Mouse (Mus musculus) MEL (cell line): ENCODE data around the gene Plcb1. TPM values are rescaled to one million over a fixed set of nuclear protein-coding genes. Genes with fewer than 3 reads are reported as not detected.

Experiments
- DNase-seq: peaks from one replicate; pipeline ENCODE4 v3.0.0; 2011; ENCODE audit warnings: low read depth, low spot score
- H3K27ac ChIP-seq: 2 replicates; pipeline ENCODE4 v1.5.1; 2012; ENCODE audit warnings: low read depth, mild to moderate bottlenecking, control low read depth, low read length, moderate library complexity; ENCODE audit not compliant: control insufficient read depth
- H3K27me3 ChIP-seq, 2 experiments: fragments of 150-350 bp in 1 of 2; sonication (generic) in 1 of 2; 2 replicates each; pipeline ENCODE4 v1.6.1; 2012; ENCODE audit warnings: low read length in 2 of 2, mild to moderate bottlenecking in 2 of 2, improper control_type of control experiment in 1 of 2, moderate library complexity in 1 of 2; ENCODE audit not compliant: insufficient read depth in 2 of 2, control insufficient read depth in 1 of 2
- H3K36me3 ChIP-seq, 2 experiments: 2 replicates each; pipeline ENCODE4 v1.6.1; 2012 to 2014; ENCODE audit warnings: low read length in 2 of 2, improper control_type of control experiment in 1 of 2, inconsistent platforms in 1 of 2, mild to moderate bottlenecking in 1 of 2; ENCODE audit not compliant: insufficient read depth in 2 of 2, control insufficient read depth in 1 of 2
- H3K4me1 ChIP-seq, 2 experiments: fragments of 150-350 bp in 1 of 2; sonication (generic) in 1 of 2; 2 replicates each; pipeline ENCODE4 v1.6.1; 2012; ENCODE audit warnings: low read length in 2 of 2, improper control_type of control experiment in 1 of 2, mild to moderate bottlenecking in 1 of 2; ENCODE audit not compliant: insufficient read depth in 2 of 2, control insufficient read depth in 1 of 2
- H3K4me3 ChIP-seq, 2 experiments: fragments of 150-350 bp in 1 of 2; sonication (generic) in 1 of 2; 2 replicates each; pipeline ENCODE4 v1.5.1; 2012; ENCODE audit warnings: low read depth in 2 of 2, low read length in 2 of 2, mild to moderate bottlenecking in 2 of 2, moderate library complexity in 2 of 2, control low read depth in 1 of 2, improper control_type of control experiment in 1 of 2; ENCODE audit not compliant: control insufficient read depth in 1 of 2, insufficient read depth in 1 of 2
- H3K79me2 ChIP-seq: 2 replicates; pipeline ENCODE4 v1.6.1; 2012; ENCODE audit warnings: mild to moderate bottlenecking, low read length, moderate library complexity; ENCODE audit not compliant: control insufficient read depth, poor library complexity, insufficient read depth
- H3K9ac ChIP-seq: 2 replicates; pipeline ENCODE4 v1.6.1; 2012; ENCODE audit warnings: low read depth, mild to moderate bottlenecking, control low read depth, low read length, moderate library complexity; ENCODE audit not compliant: control insufficient read depth, poor library complexity, severe bottlenecking
- H3K9me3 ChIP-seq: fragments of 150-350 bp; sonication (generic); replicated peaks from 2 replicates; pipeline ENCODE4 v1.6.1; 2012; ENCODE audit warnings: mild to moderate bottlenecking, low read length, improper control_type of control experiment, moderate library complexity; ENCODE audit not compliant: insufficient read depth
- ETS1 ChIP-seq: IDR thresholded peaks from 2 replicates; pipeline ENCODE4 v1.6.1; 2012; ENCODE audit warnings: low read depth, mild to moderate bottlenecking, inconsistent platforms, low read length, improper control_type of control experiment, moderate library complexity
- GABPA ChIP-seq: IDR thresholded peaks from 2 replicates; pipeline ENCODE4 v1.6.1; 2012; ENCODE audit warnings: low read depth, mild to moderate bottlenecking, inconsistent platforms, low read length, improper control_type of control experiment, moderate library complexity
- HCFC1 ChIP-seq: IDR thresholded peaks from 2 replicates; pipeline ENCODE4 v1.6.1; 2012; ENCODE audit warnings: low read depth, mild to moderate bottlenecking, inconsistent platforms, low read length, improper control_type of control experiment, moderate library complexity
- MAFK ChIP-seq: IDR thresholded peaks from 2 replicates; pipeline ENCODE4 v1.6.1; 2011; ENCODE audit warnings: low read depth, mild to moderate bottlenecking, low read length, improper control_type of control experiment, borderline replicate concordance
- MAX ChIP-seq: IDR thresholded peaks from 2 replicates; pipeline ENCODE4 v1.6.1; 2011; ENCODE audit warnings: low read length, improper control_type of control experiment
- MEF2A ChIP-seq: IDR thresholded peaks from 2 replicates; pipeline ENCODE4 v1.6.1; 2014; ENCODE audit warnings: low read depth, mild to moderate bottlenecking, inconsistent platforms, low read length, improper control_type of control experiment; ENCODE audit not compliant: poor library complexity, insufficient replicate concordance, severe bottlenecking; ENCODE audit errors: extremely low read depth
- MXI1 ChIP-seq: IDR thresholded peaks from 2 replicates; pipeline ENCODE4 v1.6.1; 2011; ENCODE audit warnings: mild to moderate bottlenecking, low read depth, low read length, improper control_type of control experiment
- MYB ChIP-seq: IDR thresholded peaks from 2 replicates; pipeline ENCODE4 v1.6.1; 2011; ENCODE audit warnings: mild to moderate bottlenecking, low read depth, low read length, improper control_type of control experiment
- MYC ChIP-seq: IDR thresholded peaks from 2 replicates; pipeline ENCODE4 v1.6.1; 2011; ENCODE audit warnings: low read depth, mild to moderate bottlenecking, low read length, improper control_type of control experiment, moderate library complexity
- NELFE ChIP-seq: IDR thresholded peaks from 2 replicates; pipeline ENCODE4 v1.6.1; 2011; ENCODE audit warnings: low read depth, low read length, improper control_type of control experiment
- NRF1 ChIP-seq: IDR thresholded peaks from 2 replicates; pipeline ENCODE4 v1.6.1; 2014; ENCODE audit warnings: low read depth, mild to moderate bottlenecking, inconsistent platforms, low read length, improper control_type of control experiment, moderate library complexity; ENCODE audit not compliant: poor library complexity, insufficient read depth, severe bottlenecking
- RAD21 ChIP-seq: IDR thresholded peaks from 2 replicates; pipeline ENCODE4 v1.6.1; 2011; ENCODE audit warnings: mild to moderate bottlenecking, low read depth, low read length, improper control_type of control experiment
- RCOR1 ChIP-seq: IDR thresholded peaks from 2 replicates; pipeline ENCODE4 v1.6.1; 2012; ENCODE audit warnings: low read depth, mild to moderate bottlenecking, inconsistent platforms, low read length, improper control_type of control experiment
- SIN3A ChIP-seq: IDR thresholded peaks from 2 replicates; pipeline ENCODE4 v1.6.1; 2012; ENCODE audit warnings: low read length, improper control_type of control experiment, inconsistent platforms
- SMC3 ChIP-seq: IDR thresholded peaks from 2 replicates; pipeline ENCODE4 v1.6.1; 2011; ENCODE audit warnings: low read depth, low read length, improper control_type of control experiment
- TCF12 ChIP-seq: IDR thresholded peaks from 2 replicates; pipeline ENCODE4 v1.6.1; 2014; ENCODE audit warnings: low read depth, mild to moderate bottlenecking, inconsistent platforms, low read length, improper control_type of control experiment, moderate library complexity
- UBTF ChIP-seq: IDR thresholded peaks from 2 replicates; pipeline ENCODE4 v1.6.1; 2012; ENCODE audit warnings: low read depth, mild to moderate bottlenecking, inconsistent platforms, low read length, improper control_type of control experiment, moderate library complexity, borderline replicate concordance; ENCODE audit not compliant: insufficient read depth
- USF1 ChIP-seq: IDR thresholded peaks from 2 replicates; pipeline ENCODE4 v1.6.1; 2014; ENCODE audit warnings: low read depth, mild to moderate bottlenecking, inconsistent platforms, low read length, improper control_type of control experiment, moderate library complexity
- USF2 ChIP-seq, 2 experiments: IDR thresholded peaks; 2 replicates each; pipeline ENCODE4 v1.6.1; 2011 to 2012; ENCODE audit warnings: improper control_type of control experiment in 2 of 2, low read length in 2 of 2, borderline replicate concordance in 1 of 2, inconsistent platforms in 1 of 2, low read depth in 1 of 2, mild to moderate bottlenecking in 1 of 2; ENCODE audit not compliant: insufficient read depth in 1 of 2
- ZC3H11A ChIP-seq: IDR thresholded peaks from 2 replicates; pipeline ENCODE4 v1.6.1; 2012; ENCODE audit warnings: low read depth, mild to moderate bottlenecking, inconsistent platforms, low read length, improper control_type of control experiment
- ZKSCAN1 ChIP-seq: IDR thresholded peaks from 2 replicates; pipeline ENCODE4 v1.6.1; 2012; ENCODE audit warnings: low read depth, mild to moderate bottlenecking, inconsistent platforms, low read length, improper control_type of control experiment, moderate library complexity
- ZMIZ1 ChIP-seq: IDR thresholded peaks from 2 replicates; pipeline ENCODE4 v1.6.1; 2012; ENCODE audit warnings: low read depth, mild to moderate bottlenecking, inconsistent platforms, low read length, improper control_type of control experiment, moderate library complexity
- polyA plus RNA-seq, 2 experiments: library from polyadenylated mRNA; stranded (reverse) in 1 of 2; unstranded in 1 of 2; fragments of >175 nt in 1 of 2; fragments of >200 nt in 1 of 2; gene quantifications; 2 replicates each; pipeline versions ENCODE4 v1.2.1 to v1.2.4; 2012; ENCODE audit warnings: low replicate concordance in 2 of 2, low read depth in 1 of 2; ENCODE audit not compliant: insufficient read length in 2 of 2, insufficient read depth in 1 of 2, missing spikeins in 1 of 2
- total RNA-seq: library from RNA; depleted of rRNA; stranded (reverse); fragments of 300-350 nt; gene quantifications from 2 replicates; pipeline ENCODE4 v1.2.3, GENCODE M21; 2012

The Plcb1 gene
- total and polyA plus RNA-seq, 3 experiments = not detected

GRCm38 (mm10) chr2:134845239-134845738, 59.4 kb downstream of the Plcb1 start:
- Histone ChIP-seq H3K79me2 (no peaks in the 10 kb centered on the region), H3K27ac (no peak overlapping the region)
- no peak for TF ChIP-seq SIN3A
- no peak for TF ChIP-seq RCOR1
- TF ChIP-seq ZKSCAN1 = no peak
- TF ChIP-seq USF1 = no peak
- TF ChIP-seq ZMIZ1 = no peak
- no peak for TF ChIP-seq MAX
- TF ChIP-seq USF2 (IDR thresholded peaks at IDR 0.05; ENCODE audit: borderline replicate concordance in 1 of 2, insufficient read depth in 1 of 2, low read depth in 1 of 2, low read length in 2 of 2) = no peak
- no peak for TF ChIP-seq HCFC1
- TF ChIP-seq NELFE = no peak

GRCm38 (mm10) chr2:134846555-134846954, 60.7 kb downstream of the Plcb1 start:
- Histone ChIP-seq H3K27me3 (no peaks in the 10 kb centered on the region), H3K27ac (no peak overlapping the region), H3K36me3 (no peaks in the 10 kb centered on the region), H3K9ac (no peak overlapping the region), H3K4me3 (no peak overlapping the region), H3K79me2 (no peaks in the 10 kb centered on the region), H3K9me3 (no peaks in the 10 kb centered on the region), H3K4me1 (no peaks in the 10 kb centered on the region)
- TF ChIP-seq MXI1 (no peak), RAD21 (no peak), HCFC1 (no peak), MYC (no peak), MYB (no peak), UBTF (no peak), RCOR1 (no peak), MEF2A (no peak), GABPA (no peak), ETS1 (no peak), SMC3 (no peak), MAFK (no peak), NRF1 (no peak), TCF12 (no peak), ZC3H11A (no peak)
- DNase-seq = no peak

More at GRCm38 (mm10) chr2:134845239-134845738, 59.4 kb downstream of the Plcb1 start:
- no peaks in the 10 kb centered on the region for H3K4me1 ChIP-seq
- no peak overlapping the region for H3K9ac ChIP-seq
- H3K9me3 ChIP-seq = no peaks in the 10 kb centered on the region
- H3K4me3 ChIP-seq = no peak overlapping the region
- no peak for DNase-seq
- no peaks in the 10 kb centered on the region for H3K27me3 ChIP-seq
- no peaks in the 10 kb centered on the region for H3K36me3 ChIP-seq
